Mouse (Mus musculus) embryonic facial prominence, embryonic 14.5 days (tissue): ENCODE data around the gene Pdzrn3. TPM values are rescaled to one million over a fixed set of nuclear protein-coding genes. Genes with fewer than 3 reads are reported as not detected.

ENCODE experiments used
- ATAC-seq: fragments of 200-750 bp; cut with Nextera tagmentation; 2 replicates; pipeline ENCODE4 v1.8.0; 2017; ENCODE audit warnings: low read depth, moderate number of reproducible peaks, moderate TSS enrichment
- DNase-seq: peaks from one replicate; pipeline ENCODE4 v3.0.0-alpha.2; 2015; ENCODE audit warnings: low spot score
- H3K27ac ChIP-seq: fragments of 300-500 bp; sonication (generic); replicated peaks from 2 replicates; pipeline ENCODE4 v1.5.1; 2014; ENCODE audit warnings: low read depth, mild to moderate bottlenecking, low read length, moderate library complexity
- H3K27me3 ChIP-seq: fragments of 300-500 bp; sonication (generic); replicated peaks from 2 replicates; pipeline ENCODE4 v1.6.1; 2014; ENCODE audit warnings: low read length; ENCODE audit not compliant: control insufficient read depth, insufficient read depth
- H3K36me3 ChIP-seq: fragments of 300-500 bp; sonication (generic); 2 replicates; pipeline ENCODE4 v1.6.1; 2014; ENCODE audit warnings: low read length, mixed read lengths; ENCODE audit not compliant: control insufficient read depth, insufficient read depth
- H3K4me1 ChIP-seq: fragments of 300-500 bp; sonication (generic); 2 replicates; pipeline ENCODE4 v1.6.1; 2014; ENCODE audit warnings: antibody characterized with exemption, low read length; ENCODE audit not compliant: control insufficient read depth, insufficient read depth
- H3K4me2 ChIP-seq: fragments of 300-500 bp; sonication (generic); 2 replicates; pipeline ENCODE4 v1.6.1; 2014; ENCODE audit warnings: low read depth, mild to moderate bottlenecking, low read length, moderate library complexity, mixed read lengths
- H3K4me3 ChIP-seq: fragments of 300-500 bp; sonication (generic); 2 replicates; pipeline ENCODE4 v1.5.1; 2014; ENCODE audit warnings: low read depth, mild to moderate bottlenecking, low read length
- H3K9ac ChIP-seq: fragments of 300-500 bp; sonication (generic); 2 replicates; pipeline ENCODE4 v1.6.1; 2014; ENCODE audit warnings: low read depth, mild to moderate bottlenecking, low read length, moderate library complexity, mixed read lengths
- H3K9me3 ChIP-seq: fragments of 300-500 bp; sonication (generic); 2 replicates; pipeline ENCODE4 v1.6.1; 2016; ENCODE audit warnings: low read length; ENCODE audit not compliant: control insufficient read depth
- WGBS: fragments of 180-500 bp; shearing (Covaris S2); extraction: QIAGEN DNeasy Blood & Tissue Kit; methylation state at CpG from one replicate; pipeline ENCODE4 v1.1.7; 2014; 5-methylcytosine and 5-hydroxymethylcytosine counted together
- polyA plus RNA-seq: library from polyadenylated mRNA; unstranded; fragments of >200 nt; fragmentation: Nextera tagmentation; extraction: Ambion mirVana; gene quantifications from 2 replicates; pipeline ENCODE4 v1.2.1, GENCODE M21; 2014

Pdzrn3 gene
- polyA plus RNA-seq, 1 experiment from 2014 or later, result 15.1 TPM

- DNase-seq (no peak), ATAC-seq (no peak)
- Histone ChIP-seq H3K4me3 (peak overlapping the region; percentile 75), H3K4me2 (peak overlapping the region; percentile 69), H3K4me1 (peaks cover 34% of the 10 kb centered on the region), H3K9ac (peak overlapping the region; percentile 90), H3K27me3 (no peaks in the 10 kb centered on the region), H3K27ac (peak overlapping the region; percentile 93), H3K36me3 (peaks cover 7% of the 10 kb centered on the region; the same call in 1 of the 2 replicates), H3K9me3 (no peaks in the 10 kb centered on the region)
- 4% methylated on average over 10 of the region's 10 CpGs for WGBS
Observed at GRCm38 (mm10) chr6:101376511-101377166, 1.1 kb downstream of the Pdzrn3 start.

GRCm38 (mm10) chr6:101376049-101376448 lies 1.6 kb downstream of the Pdzrn3 start:
- DNase-seq (no peak), ATAC-seq (no peak)
- Histone ChIP-seq H3K4me1 (peaks cover 36% of the 10 kb centered on the region), H3K4me3 (peak overlapping the region; percentile 75), H3K27ac (peak overlapping the region; percentile 93), H3K4me2 (peak overlapping the region; percentile 69), H3K36me3 (peaks cover 7% of the 10 kb centered on the region; the same call in 1 of the 2 replicates), H3K27me3 (no peaks in the 10 kb centered on the region), H3K9me3 (no peaks in the 10 kb centered on the region), H3K9ac (peak overlapping the region; percentile 90)
- WGBS, result 13% methylated on average over 10 of the region's 10 CpGs

GRCm38 (mm10) chr6:101374721-101375120 lies 3.0 kb downstream of the Pdzrn3 start:
- peak; percentile 39; the same call in 1 of the 2 replicates for ATAC-seq
- peak; percentile 90 for DNase-seq
- Histone ChIP-seq H3K4me1 (peaks cover 36% of the 10 kb centered on the region), H3K27me3 (no peaks in the 10 kb centered on the region), H3K4me3 (peak overlapping the region; percentile 45), H3K9ac (peak overlapping the region; percentile 65), H3K27ac (peak overlapping the region; percentile 72), H3K9me3 (no peaks in the 10 kb centered on the region), H3K36me3 (peaks cover 10% of the 10 kb centered on the region; the same call in 1 of the 2 replicates), H3K4me2 (peak overlapping the region; percentile 69)
- WGBS, result 6% methylated on average over 7 of the region's 7 CpGs

- Histone ChIP-seq H3K9me3 (no peaks in the 10 kb centered on the region), H3K27me3 (no peaks in the 10 kb centered on the region), H3K27ac (peak overlapping the region; percentile 72), H3K4me1 (peaks cover 40% of the 10 kb centered on the region), H3K36me3 (peaks cover 10% of the 10 kb centered on the region; the same call in 1 of the 2 replicates), H3K4me2 (peak overlapping the region; percentile 69), H3K9ac (peak overlapping the region; percentile 65), H3K4me3 (peak overlapping the region; percentile 45)
- 29% methylated on average over 1 of the region's 1 CpGs for WGBS
- DNase-seq (no peak), ATAC-seq (no peak)
Observed at GRCm38 (mm10) chr6:101374186-101374585, 3.5 kb downstream of the Pdzrn3 start.

- H3K36me3 ChIP-seq, result peaks cover 10% of the 10 kb centered on the region; the same call in 1 of the 2 replicates
- DNase-seq (no peak), ATAC-seq (no peak)
- peaks cover 46% of the 10 kb centered on the region for H3K4me1 ChIP-seq
- no peak overlapping the region for H3K9ac ChIP-seq
- no peak overlapping the region for H3K4me3 ChIP-seq
- H3K27me3 ChIP-seq, result no peaks in the 10 kb centered on the region
- 80% methylated on average over 5 of the region's 5 CpGs for WGBS
- H3K27ac ChIP-seq, result no peak overlapping the region
- no peak overlapping the region for H3K4me2 ChIP-seq
- no peaks in the 10 kb centered on the region for H3K9me3 ChIP-seq
Observed at GRCm38 (mm10) chr6:101372982-101373381, 4.7 kb downstream of the Pdzrn3 start.

- Histone ChIP-seq H3K9ac (no peak overlapping the region), H3K27me3 (no peaks in the 10 kb centered on the region), H3K4me2 (no peak overlapping the region), H3K9me3 (no peaks in the 10 kb centered on the region), H3K4me3 (no peak overlapping the region), H3K4me1 (peaks cover 53% of the 10 kb centered on the region), H3K36me3 (0 out of 2 replicates have a peak, but pooled peaks cover 3% of the 10 kb centered on the region), H3K27ac (no peak overlapping the region)
- DNase-seq (no peak), ATAC-seq (no peak)
- 53% methylated on average over 9 of the region's 9 CpGs for WGBS
Observed at GRCm38 (mm10) chr6:101366809-101367602, 10.7 kb downstream of the Pdzrn3 start.

GRCm38 (mm10) chr6:101365795-101366194 lies 11.9 kb downstream of the Pdzrn3 start:
- ATAC-seq, result peak; percentile 41; the same call in 1 of the 2 replicates
- H3K27ac ChIP-seq, result 0 out of 2 replicates have a peak overlapping the region, but pooled peaks have one; percentile 28
- H3K27me3 ChIP-seq, result no peaks in the 10 kb centered on the region
- 0 out of 2 replicates have a peak overlapping the region, but pooled peaks have one; percentile 37 for H3K9ac ChIP-seq
- WGBS, result 38% methylated on average over 6 of the region's 6 CpGs
- H3K9me3 ChIP-seq, result no peaks in the 10 kb centered on the region
- DNase-seq, result no peak
- peaks cover 6% of the 10 kb centered on the region; the same call in 1 of the 2 replicates for H3K36me3 ChIP-seq
- H3K4me2 ChIP-seq, result no peak overlapping the region
- peaks cover 53% of the 10 kb centered on the region for H3K4me1 ChIP-seq
- no peak overlapping the region for H3K4me3 ChIP-seq

- ATAC-seq (no peak), DNase-seq (no peak)
- Histone ChIP-seq H3K4me3 (no peak overlapping the region), H3K27me3 (no peaks in the 10 kb centered on the region), H3K27ac (no peak overlapping the region), H3K4me2 (no peak overlapping the region), H3K36me3 (peaks cover 6% of the 10 kb centered on the region; the same call in 1 of the 2 replicates), H3K9ac (no peak overlapping the region), H3K4me1 (peaks cover 59% of the 10 kb centered on the region), H3K9me3 (no peaks in the 10 kb centered on the region)
- 78% methylated on average over 5 of the region's 5 CpGs for WGBS
Observed at GRCm38 (mm10) chr6:101363904-101364303, 13.8 kb downstream of the Pdzrn3 start.
